Mouse (Mus musculus): ENCODE results near the gene Bend7. TPM values are rescaled to one million over a fixed set of nuclear protein-coding genes. Genes with fewer than 3 reads are reported as not detected.

Bend7 gene
- total and polyA plus RNA-seq, 3 experiments, result not detected

DNA sequence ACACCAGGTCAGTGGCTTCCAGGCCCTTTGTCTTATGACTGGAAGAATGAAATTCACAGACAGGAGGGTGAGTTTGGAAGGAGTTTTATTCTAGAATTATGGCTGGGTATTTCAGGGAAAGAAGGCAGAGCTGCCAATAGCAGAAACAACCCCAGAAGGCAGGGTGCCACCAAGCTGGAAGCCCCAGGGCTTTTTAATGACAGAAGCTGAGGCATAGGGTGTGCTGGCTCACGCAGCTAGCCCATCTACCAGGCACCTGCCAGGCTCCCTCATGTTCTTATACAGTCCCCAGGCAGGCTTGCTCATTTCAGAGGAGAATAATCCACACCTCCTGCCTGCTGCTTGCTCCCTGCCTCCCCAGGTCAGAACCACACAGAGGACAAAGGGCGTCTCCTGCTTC lies 131.8 kb downstream of the Bend7 start:
- Histone ChIP-seq H3K27me3 (ENCODE audit: control insufficient read depth in 1 of 2, insufficient read depth in 2 of 2, low read length in 2 of 2) (peaks cover 7 to 11% of the 10 kb centered on the region in 2 experiments), H3K27ac (ENCODE audit: control insufficient read depth, low read depth, low read length) (no peak overlapping the region), H3K9ac (ENCODE audit: control insufficient read depth, low read depth, low read length, poor library complexity, severe bottlenecking) (no peak overlapping the region)

More for the DNA sequence above, 131.8 kb downstream of the Bend7 start:
- H3K79me2 ChIP-seq (ENCODE audit: control insufficient read depth, insufficient read depth, low read length, poor library complexity), result no peaks in the 10 kb centered on the region
- no peak for DNase-seq (ENCODE audit: low read depth, low spot score)
- H3K36me3 ChIP-seq (ENCODE audit: control insufficient read depth in 1 of 2, insufficient read depth in 2 of 2, low read length in 2 of 2), result no peaks in the 10 kb centered on the region
- H3K4me1 ChIP-seq (ENCODE audit: control insufficient read depth in 1 of 2, insufficient read depth in 2 of 2, low read length in 2 of 2), result no peaks in the 10 kb centered on the region
- no peak overlapping the region for H3K4me3 ChIP-seq (ENCODE audit: control insufficient read depth in 1 of 2, insufficient read depth in 1 of 2, low read depth in 2 of 2, low read length in 2 of 2)
- TF ChIP-seq POLR2A (IDR thresholded peaks at IDR 0.05; ENCODE audit: control insufficient read depth in 1 of 2, insufficient read depth in 1 of 2, low read depth in 1 of 2, low read length in 2 of 2, poor library complexity in 1 of 2) (no peak), CTCF (IDR thresholded peaks at IDR 0.05 in 2 of 3, conservative IDR thresholded peaks at IDR 0.05 in 1 of 3; ENCODE audit: control insufficient read depth in 1 of 3, insufficient read depth in 1 of 3, low read depth in 2 of 3, low read length in 3 of 3, poor library complexity in 1 of 3, severe bottlenecking in 1 of 3) (no peak), MAFK (IDR thresholded peaks at IDR 0.05; ENCODE audit: borderline replicate concordance, low read depth, low read length) (no peak), CHD1 (IDR thresholded peaks at IDR 0.05; ENCODE audit: low read depth, low read length) (no peak), MXI1 (IDR thresholded peaks at IDR 0.05; ENCODE audit: low read depth, low read length) (no peak)
- no peaks in the 10 kb centered on the region for H3K9me3 ChIP-seq (replicated peaks; ENCODE audit: insufficient read depth, low read length)

Other genes with a start within 250 kb of the Bend7 start
- 29.2 and 31.2 TPM in 2 replicates for gene Prpf18, start 65.7 kb upstream of the Bend7 start, total RNA-seq (2012; rRNA removed)
- gene Prpf18, start 65.7 kb upstream of the Bend7 start, polyA plus RNA-seq (2012; ENCODE audit: insufficient read depth in 1 of 2, insufficient read length in 2 of 2, low read depth in 1 of 2, low replicate concordance in 2 of 2, missing spikeins in 1 of 2), result 10 to 100 TPM in 1 of 2 experiments, not detected in 1; 26.3 TPM
- 36.9 and 37.1 TPM in 2 replicates for gene Sephs1, start 163.7 kb downstream of the Bend7 start, total RNA-seq (2012; rRNA removed)
- gene Sephs1, start 163.7 kb downstream of the Bend7 start, polyA plus RNA-seq (2012; ENCODE audit: insufficient read depth in 1 of 2, insufficient read length in 2 of 2, low read depth in 1 of 2, low replicate concordance in 2 of 2, missing spikeins in 1 of 2), result 10 to 100 TPM in 1 of 2 experiments, not detected in 1; 40.4 TPM
- not detected in 2 replicates for gene Phyh, start 201.2 kb downstream of the Bend7 start, total RNA-seq (2012; rRNA removed)
- gene Phyh, start 201.2 kb downstream of the Bend7 start, polyA plus RNA-seq (2012; ENCODE audit: insufficient read depth in 1 of 2, insufficient read length in 2 of 2, low read depth in 1 of 2, low replicate concordance in 2 of 2, missing spikeins in 1 of 2), result not detected

Measured in MEL (cell line).